Mouse (Mus musculus) brain, embryonic 14.5 days (tissue): ENCODE data around the gene Tcap. TPM values are rescaled to one million over a fixed set of nuclear protein-coding genes. Genes with fewer than 3 reads are reported as not detected.

Experiments
- DNase-seq: peaks from one replicate; pipeline ENCODE4 v3.0.0-alpha.2; 2011; ENCODE audit warnings: low read depth
- CTCF ChIP-seq: fragments of 200-500 bp; IDR thresholded peaks from 2 replicates; pipeline ENCODE4 v1.5.1; 2012; ENCODE audit warnings: inconsistent platforms, mild to moderate bottlenecking, moderate library complexity, borderline replicate concordance; ENCODE audit not compliant: insufficient read depth, insufficient read length; ENCODE audit errors: extremely low read depth
- POLR2A ChIP-seq: fragments of 200-500 bp; IDR thresholded peaks from 2 replicates; pipeline ENCODE4 v1.6.1; 2012; ENCODE audit warnings: mild to moderate bottlenecking, inconsistent platforms, borderline replicate concordance; ENCODE audit not compliant: poor library complexity, insufficient read depth, insufficient read length, severe bottlenecking; ENCODE audit errors: extremely low read depth
- polyA plus RNA-seq: library from polyadenylated mRNA; depleted of rRNA; stranded (reverse); fragments of >200 nt; gene quantifications from 2 replicates; pipeline ENCODE4 v1.2.3, GENCODE M21; 2012

Gene Tcap
- polyA plus RNA-seq, 1 experiment: 0.38 TPM

- DNase-seq: peak; percentile 54
- TF ChIP-seq POLR2A: no peak
- TF ChIP-seq CTCF: no peak
Observed at GRCm38 (mm10) chr11:98360866-98361521, 22.6 kb upstream of the Tcap start.

- no peak for DNase-seq
- TF ChIP-seq CTCF: no peak
- no peak for TF ChIP-seq POLR2A
Observed at GRCm38 (mm10) chr11:98363817-98364216, 19.8 kb upstream of the Tcap start.

DNA sequence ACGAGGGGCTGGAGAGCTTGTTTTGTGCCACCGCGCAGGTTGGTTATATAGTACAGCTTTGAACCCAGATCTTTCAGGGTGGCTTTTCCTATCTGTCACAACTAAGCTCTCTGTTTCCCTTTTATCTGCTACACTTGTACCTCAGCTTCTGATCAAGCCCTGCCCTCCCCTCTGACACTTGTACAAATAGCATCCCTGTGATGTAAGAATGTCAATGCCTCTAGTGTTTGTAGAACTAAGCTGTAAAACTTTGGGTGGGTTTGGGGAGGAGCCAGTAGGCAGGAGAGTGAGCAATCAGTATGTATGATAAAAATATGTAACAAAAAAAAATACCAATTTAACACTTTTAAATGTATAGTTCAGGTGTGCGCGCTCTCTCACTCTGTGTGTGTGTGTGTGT, 19.2 kb upstream of the Tcap start:
- DNase-seq: no peak

DNA sequence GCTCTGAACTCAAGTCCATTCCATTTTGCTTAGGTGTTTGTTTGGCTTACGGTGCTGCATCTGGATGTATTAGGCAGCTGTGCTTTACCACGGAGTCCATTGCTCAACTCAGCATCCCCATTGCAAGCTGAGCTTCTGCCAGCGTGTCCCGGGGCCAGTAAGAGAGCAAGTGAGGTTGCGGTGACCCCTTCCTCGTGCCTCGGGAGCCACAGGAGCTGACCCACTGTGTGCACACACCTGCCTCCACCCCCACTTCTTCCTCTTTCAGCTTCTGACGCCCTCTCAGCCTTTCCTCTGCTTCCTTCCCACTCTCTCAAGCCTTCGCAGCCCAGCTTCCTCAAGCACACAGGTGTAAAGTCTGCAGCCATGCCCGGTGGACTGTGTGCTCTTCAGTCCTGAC, 17.3 kb upstream of the Tcap start:
- no peak for TF ChIP-seq POLR2A
- no peak for TF ChIP-seq CTCF
- no peak for DNase-seq

More for the DNA sequence above, 19.2 kb upstream of the Tcap start:
- TF ChIP-seq POLR2A (no peak), CTCF (no peak)

- TF ChIP-seq POLR2A: no peak
- TF ChIP-seq CTCF: no peak
- DNase-seq: no peak
Observed at GRCm38 (mm10) chr11:98367171-98367862, 16.3 kb upstream of the Tcap start.

DNA sequence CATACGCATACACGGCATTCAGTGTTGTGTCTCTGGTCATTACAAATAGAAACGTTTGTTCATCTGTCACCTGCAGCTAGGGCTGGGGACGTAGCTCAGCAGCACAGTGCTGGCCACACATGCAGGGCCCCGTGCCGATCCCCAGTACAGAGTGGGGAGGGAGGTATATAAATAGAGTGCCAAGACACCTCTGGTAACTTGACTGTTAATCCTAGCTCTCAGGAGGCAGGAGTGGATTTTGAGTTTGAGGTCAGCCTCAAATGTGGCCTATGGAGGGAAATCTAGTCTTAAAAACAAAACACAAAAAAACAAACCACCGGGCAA, 15.8 kb upstream of the Tcap start:
- DNase-seq: no peak

GRCm38 (mm10) chr11:98369337-98369736, 14.3 kb upstream of the Tcap start:
- TF ChIP-seq POLR2A (no peak), CTCF (no peak)
- DNase-seq: peak; percentile 75

More for the DNA sequence above, 15.8 kb upstream of the Tcap start:
- no peak for TF ChIP-seq POLR2A
- TF ChIP-seq CTCF: no peak

- DNase-seq: no peak
- no peak for TF ChIP-seq POLR2A
- TF ChIP-seq CTCF: no peak
Observed at GRCm38 (mm10) chr11:98370588-98370987, 13.0 kb upstream of the Tcap start.

DNA sequence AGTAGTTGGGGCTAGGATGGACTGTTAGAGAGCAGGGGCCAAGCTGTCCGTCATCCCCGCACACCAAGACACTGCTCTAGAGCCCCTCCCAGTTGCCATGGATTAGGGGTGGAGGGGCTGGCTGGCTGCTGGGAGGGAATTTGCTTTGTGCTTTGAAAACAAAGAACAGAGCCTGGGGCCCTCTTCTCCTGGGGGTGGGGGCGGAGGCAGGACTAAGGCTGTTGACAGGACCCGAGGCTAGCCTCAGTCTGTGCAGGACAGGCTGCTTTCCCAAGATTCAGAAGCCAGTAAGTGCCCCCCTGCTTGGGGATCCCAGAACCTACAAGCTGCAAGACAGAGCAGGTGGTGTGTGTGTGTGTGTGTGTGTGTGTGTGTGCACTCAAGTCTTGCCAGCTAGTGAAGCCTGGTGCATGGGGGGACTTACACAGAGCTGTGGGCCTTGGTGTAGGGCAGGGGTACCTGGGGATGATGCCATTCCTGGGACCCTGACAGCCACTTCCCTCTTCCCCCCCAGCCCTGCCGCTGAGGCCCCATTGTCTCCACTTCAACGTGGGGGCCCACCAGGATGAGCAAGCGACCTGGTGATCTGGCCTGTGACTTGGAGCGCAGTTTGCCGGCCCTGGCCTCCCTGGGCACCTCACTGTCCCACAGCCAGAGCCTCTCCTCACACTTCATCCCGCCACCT, 11.9 kb upstream of the Tcap start:
- DNase-seq: peak; percentile 87

DNA sequence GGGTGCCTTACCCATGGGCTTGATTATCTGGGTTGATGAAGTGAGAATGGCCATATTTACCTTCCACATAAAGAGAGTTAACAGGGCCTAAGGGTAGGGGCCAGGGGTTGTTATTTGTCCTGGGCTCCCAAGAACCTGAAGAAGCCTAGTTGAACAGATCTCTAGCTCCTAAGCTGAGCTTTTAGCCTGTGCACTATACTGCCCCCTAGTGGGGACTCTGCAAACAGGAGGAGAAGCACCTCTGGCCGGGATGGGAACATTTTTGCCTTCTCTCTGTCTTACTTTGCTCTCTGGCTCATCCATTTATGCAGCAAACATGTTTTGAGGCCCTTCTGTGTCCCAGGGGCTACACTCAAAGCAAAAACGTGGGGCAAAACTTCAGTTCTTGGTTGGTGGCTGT, 11.2 kb upstream of the Tcap start:
- TF ChIP-seq POLR2A: no peak
- TF ChIP-seq CTCF: peak; percentile 90
- DNase-seq: peak; percentile 79

More for the DNA sequence above, 11.9 kb upstream of the Tcap start:
- no peak for TF ChIP-seq CTCF
- TF ChIP-seq POLR2A: no peak

DNA sequence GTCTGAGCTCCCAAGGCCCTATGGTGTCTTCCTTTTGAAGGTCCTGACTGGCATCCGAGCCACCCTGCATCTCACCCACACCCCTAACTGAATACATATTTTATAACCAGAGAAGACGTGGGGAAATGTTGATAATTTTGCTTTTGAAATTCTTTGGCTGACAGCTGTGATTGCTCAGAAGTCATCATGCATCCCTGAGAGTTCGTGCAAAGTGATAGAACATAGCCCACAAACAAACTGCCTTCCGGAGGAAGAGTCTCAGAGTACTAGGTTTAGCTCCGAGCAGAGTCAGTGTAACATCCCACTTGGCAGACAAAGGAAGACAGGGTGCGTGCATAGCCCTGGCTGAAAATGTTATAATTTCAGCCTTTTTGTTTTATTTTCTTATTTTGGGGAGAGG, 10.4 kb upstream of the Tcap start:
- no peak for TF ChIP-seq POLR2A
- TF ChIP-seq CTCF: no peak
- no peak for DNase-seq
